Mouse (Mus musculus): ENCODE measurements around the gene Cldn4.
"Not testable (repeated sequence)": the region's sequence is repeated elsewhere in the genome, so short reads cannot be mapped to it uniquely, and the experiment has no call there.

Cldn4 gene

DNA sequence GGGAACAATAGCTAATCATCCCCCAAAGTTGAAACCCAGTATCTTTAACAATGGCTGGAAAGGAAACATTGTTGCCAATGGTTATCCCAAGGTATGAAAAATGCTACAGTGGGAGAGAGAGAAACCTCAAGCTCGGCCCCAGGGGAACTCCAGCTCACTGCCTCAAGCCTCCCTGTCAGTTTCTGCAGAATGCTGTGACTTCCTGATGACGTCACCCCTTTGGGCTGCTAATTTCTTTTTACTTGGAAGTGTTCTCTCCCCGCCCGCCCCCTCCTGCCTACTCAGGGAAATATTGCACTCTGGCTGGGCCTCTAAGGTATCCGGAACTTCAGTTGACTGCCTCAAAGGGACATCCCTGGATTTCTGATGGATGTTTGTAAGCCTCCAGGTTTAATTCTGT, 16.8 kb upstream of the Cldn4 start:
- no peak for DNase-seq (ENCODE audit: low spot score in 2 of 2)

- no peak for DNase-seq (ENCODE audit: low spot score in 2 of 2)
Observed at GRCm38 (mm10) chr5:134961519-134961918, 14.8 kb upstream of the Cldn4 start.

DNA sequence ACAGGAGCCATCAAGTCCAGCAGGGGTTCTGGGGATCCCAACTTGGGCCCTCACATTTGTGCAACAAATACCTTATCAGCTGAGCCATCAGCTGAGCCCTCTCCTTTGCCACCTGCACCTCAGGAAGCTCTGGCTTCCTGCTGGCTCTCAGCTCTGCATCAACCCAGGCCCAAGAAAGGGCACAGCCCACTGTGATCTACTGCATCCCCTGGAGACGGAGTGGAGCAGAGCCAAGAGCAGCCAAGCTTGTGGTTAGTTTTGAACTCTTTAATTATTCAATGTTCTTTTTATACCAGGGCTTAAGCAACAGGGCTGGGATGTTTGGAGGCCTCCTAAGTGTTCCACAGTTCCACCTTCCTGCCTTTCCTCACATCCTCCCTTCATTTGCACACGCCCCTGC, 13.7 kb upstream of the Cldn4 start:
- no peak for DNase-seq (ENCODE audit: low spot score in 2 of 2)

DNA sequence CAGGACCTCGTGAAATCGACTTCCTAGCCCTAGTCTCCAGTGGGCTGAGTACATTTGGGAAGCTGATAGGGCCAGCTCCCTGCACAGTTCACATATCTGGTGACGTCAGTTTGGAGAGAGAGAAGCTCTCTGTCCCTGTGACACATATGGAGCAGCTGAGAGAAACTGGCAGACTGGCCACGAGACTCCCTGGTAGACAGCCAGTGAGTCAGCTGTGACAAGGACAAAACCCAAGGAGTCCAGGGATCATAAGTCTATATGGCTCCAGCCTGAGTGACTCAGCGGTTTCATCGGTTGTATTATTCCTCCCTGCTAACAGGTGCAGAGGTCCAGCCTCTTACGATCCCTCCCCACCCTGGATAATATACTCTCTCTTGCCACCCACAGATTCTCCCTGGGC, 12.4 kb upstream of the Cldn4 start:
- DNase-seq (ENCODE audit: low spot score in 2 of 2), result peak; percentile 13 to 30

- DNase-seq (ENCODE audit: low spot score in 2 of 2), result no peak
Observed at GRCm38 (mm10) chr5:134955491-134955890, 8.8 kb upstream of the Cldn4 start.

DNA sequence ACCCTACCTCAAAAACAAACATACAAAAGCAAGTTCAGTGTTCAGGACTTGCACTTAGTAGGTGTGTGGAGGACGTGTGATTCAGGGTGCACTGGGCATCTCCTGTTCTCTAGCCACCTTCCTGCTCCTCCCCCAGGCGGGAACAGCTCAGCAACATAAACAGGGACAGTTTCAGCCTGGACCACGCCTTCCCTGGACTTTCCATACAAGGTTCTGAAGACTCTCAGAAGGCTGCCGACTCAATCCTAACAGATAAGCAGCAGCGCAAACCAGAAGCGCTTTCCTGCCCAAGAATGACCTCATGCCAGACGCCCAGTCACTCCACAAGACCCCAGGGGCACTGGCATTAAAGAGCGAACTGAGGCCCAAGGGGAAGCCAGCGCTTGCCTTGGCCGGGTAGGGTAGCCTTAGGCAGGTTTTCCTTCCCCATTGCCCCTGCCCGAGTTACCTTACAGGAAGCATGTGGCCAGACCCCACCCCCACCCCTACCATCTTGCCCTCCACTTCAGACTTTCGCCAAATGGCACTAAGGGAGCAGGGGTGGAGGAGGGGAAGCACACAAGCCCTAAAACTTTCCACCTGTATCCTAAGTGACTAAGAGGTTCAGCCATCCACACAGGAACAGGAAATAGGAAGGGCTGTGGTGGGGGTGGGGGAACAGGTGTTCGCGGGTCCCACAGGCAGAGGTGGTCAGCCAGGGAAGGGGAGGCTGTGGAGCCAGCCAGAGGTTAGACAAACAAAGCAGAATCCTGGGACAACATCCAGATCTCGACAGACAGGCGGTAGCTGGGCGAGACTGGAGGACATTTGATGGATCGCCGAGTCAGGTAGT, 4.5 kb upstream of the Cldn4 start:
- DNase-seq (ENCODE audit: low spot score in 2 of 2), result no peak

GRCm38 (mm10) chr5:134948085-134948439, 1.3 kb upstream of the Cldn4 start:
- DNase-seq (ENCODE audit: low spot score in 2 of 2), result no peak

DNA sequence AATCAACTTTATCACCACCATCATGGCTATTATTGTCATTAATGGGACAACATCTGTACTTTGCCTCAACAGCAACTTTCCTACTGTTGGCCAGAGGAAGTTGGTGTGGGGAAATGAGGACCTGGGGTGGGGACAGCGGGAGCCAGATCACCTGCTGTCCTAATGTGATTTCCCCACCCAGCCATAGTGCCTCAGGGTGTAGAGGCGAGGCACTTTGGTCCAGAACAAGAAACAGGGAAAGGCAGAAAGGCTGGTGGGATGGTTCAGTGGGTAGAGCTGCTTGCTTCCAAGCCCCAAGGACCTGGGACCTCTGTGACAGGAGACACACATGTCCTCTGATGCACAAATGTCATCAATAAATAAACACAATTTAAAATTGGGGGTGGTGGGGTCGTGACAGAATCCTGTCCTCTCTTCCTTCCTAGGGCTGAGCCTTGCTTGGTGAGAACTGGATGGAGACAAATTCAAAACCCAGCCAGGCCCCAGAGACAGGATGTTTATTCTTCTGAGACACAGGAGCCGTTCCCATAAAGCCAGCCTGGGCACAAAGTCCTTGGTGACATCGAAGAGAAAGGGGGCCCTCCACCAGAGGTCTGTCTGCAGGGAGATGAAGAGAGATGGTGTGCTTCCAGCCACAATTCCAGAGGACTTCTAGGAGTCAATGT, 818 bp upstream of the Cldn4 start:
- no peak for DNase-seq (ENCODE audit: low spot score in 2 of 2)

DNA sequence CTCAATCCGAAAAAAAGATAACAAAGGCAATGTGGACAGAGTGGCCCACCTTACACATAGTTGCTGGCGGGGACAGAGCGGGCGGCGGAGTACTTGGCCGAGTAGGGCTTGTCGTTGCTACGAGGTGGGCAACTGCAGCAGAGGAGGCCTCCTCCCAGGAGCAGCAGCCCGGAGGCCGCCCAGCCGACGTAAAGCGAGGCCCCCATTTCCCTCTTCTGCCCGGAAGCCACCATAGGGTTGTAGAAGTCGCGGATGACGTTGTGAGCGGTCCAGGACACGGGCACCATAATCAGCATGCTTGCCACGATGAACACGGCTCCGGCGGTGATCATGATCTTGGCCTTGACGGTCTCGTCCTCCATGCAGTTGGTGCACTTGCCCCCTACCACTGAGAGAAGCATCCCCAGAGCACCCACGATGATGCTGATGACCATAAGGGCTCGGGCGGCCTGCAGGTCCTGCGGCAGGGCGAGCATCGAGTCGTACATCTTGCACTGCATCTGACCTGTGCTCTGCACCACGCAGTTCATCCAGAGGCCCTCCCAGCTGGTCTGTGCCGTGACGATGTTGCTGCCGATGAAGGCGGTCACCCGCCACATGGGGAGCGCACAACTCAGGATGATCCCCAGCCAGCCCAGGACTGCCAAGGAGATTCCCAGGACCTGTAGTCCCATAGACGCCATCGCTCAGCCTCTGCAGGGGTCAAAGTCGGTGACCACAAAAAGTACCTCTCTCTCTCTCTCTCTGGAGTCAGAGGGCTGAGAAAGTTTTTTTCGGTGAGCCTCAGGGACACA, 474 bp downstream of the Cldn4 start:
- DNase-seq (ENCODE audit: low spot score in 2 of 2), result no peak

GRCm38 (mm10) chr5:134945266-134945959, 1.3 kb downstream of the Cldn4 start:
- no peak for DNase-seq (ENCODE audit: low spot score in 2 of 2)

- DNase-seq (ENCODE audit: low spot score in 2 of 2), result no peak
Observed at GRCm38 (mm10) chr5:134944179-134944578, 2.6 kb downstream of the Cldn4 start.

DNA sequence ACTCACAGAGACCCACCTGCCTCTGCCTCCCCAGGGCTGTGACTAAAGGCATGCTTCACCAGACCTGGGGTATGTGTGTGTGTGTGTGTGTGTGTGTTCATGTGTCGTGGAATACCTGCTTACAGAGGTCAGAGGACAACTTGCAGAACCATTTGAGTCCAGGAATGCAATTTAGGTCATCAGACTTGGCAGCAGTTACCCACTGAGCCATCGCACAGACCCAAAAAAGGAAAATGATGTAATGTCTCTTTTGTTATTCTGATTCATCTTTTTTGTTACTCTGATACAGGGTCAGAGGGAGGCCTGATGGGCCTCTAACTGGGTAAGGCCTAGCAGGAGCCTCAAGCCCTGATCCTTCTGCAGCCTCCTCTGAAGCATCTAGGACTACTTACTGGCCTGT, 4.0 kb downstream of the Cldn4 start:
- no peak for DNase-seq (ENCODE audit: low spot score in 2 of 2)

- no peak for DNase-seq (ENCODE audit: low spot score in 2 of 2)
Observed at GRCm38 (mm10) chr5:134941472-134942209, 5.1 kb downstream of the Cldn4 start.

DNA sequence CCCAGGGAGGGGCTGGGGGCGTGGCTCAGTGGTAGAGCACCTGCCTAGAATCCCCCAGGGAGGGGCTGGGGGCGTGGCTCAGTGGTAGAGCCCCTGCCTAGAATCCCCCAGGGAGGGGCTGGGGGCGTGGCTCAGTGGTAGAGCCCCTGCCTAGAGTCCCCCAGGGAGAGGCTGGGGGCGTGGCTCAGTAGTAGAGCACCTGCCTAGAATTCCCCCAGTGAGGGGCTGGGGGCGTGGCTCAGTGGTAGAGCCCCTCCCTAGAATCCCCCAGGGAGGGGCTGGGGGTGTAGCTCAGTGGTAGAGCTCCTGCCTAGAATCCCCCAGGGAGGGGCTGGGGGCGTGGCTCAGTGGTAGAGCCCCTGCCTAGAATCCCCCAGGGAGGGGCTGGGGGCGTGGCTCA, 7.2 kb downstream of the Cldn4 start:
- DNase-seq (ENCODE audit: low spot score in 2 of 2), result not testable (repeated sequence)

DNA sequence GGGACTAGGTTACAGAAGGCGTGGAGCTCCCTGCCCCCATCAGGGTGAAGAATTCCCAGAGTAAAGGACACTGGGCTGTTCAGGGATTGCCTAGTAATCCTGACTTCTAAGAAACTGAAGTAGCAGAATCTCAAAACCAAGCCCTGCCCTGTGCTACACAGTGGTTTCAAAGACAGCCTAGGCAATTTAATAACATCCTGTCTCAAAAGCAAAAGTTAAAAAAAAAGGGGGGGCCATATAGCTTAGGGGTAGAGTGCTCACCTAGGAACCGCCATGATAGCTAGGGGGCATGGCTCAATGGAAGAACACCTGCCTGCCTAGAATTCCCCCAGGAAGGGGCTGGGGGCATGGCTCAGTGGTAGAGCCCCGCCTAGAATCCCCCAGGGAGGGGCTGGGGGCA, 7.7 kb downstream of the Cldn4 start:
- DNase-seq (ENCODE audit: low spot score in 2 of 2), result no peak

- DNase-seq (ENCODE audit: low spot score in 2 of 2), result no peak
Observed at GRCm38 (mm10) chr5:134936626-134937185, 10.0 kb downstream of the Cldn4 start.

DNA sequence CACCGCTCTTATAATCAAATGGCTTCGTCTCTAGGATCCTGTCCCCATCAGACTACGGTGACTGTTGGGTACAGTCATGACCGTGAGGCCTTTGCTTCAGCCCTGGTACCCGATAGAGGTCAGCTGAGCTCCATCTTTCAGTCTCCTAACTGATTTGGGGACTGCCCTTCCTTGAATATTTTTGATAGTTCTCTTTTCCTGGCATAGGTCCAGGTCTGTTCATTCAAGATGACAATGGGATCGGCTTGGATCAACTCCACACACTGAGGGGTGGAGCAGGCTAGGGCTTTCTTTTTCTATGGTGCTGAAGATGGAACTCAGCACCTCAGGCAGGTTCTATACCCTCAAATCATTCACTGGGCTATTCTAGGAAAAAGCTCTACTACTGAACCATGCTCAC, 10.7 kb downstream of the Cldn4 start:
- no peak for DNase-seq (ENCODE audit: low spot score in 2 of 2)

DNA sequence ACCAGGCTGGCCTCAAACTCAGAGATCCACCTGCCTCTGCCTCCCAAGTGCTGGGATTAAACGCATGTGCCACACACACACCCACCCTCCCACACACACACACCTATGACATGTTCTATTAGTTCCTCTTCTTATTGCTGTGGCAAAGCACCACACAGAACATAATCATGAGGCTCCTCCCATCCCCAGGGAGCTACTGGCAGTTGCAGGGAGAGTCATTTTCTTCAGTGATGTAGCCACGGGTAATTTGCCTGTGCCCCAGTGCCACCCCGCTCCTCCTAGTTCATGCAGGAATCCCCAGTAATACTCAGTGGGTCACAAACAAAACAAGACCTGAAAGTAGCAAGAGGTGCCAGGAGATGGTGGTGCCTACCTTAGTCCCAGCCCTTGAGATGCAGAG, 12.1 kb downstream of the Cldn4 start:
- DNase-seq (ENCODE audit: low spot score in 2 of 2), result no peak

DNA sequence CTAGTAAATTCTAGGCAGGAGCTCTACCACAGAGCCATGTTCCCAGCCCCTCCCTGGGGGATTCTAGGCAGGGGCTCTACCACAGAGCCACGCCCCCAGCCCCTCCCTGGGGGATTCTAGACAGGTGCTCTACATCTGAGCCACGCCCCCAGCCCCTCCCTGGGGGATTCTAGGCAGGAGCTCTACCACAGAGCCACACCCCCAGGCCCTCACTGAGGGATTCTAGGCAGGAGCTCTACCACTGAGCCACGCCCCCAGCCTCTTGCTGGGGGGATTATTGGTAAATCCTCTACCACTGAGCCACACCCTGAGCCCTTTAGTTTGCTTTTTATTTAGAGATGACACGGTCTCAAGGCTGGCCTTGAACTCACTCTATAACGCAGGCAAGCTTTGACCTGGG, 13.0 kb downstream of the Cldn4 start:
- not testable (repeated sequence) for DNase-seq (ENCODE audit: low spot score in 2 of 2)

DNA sequence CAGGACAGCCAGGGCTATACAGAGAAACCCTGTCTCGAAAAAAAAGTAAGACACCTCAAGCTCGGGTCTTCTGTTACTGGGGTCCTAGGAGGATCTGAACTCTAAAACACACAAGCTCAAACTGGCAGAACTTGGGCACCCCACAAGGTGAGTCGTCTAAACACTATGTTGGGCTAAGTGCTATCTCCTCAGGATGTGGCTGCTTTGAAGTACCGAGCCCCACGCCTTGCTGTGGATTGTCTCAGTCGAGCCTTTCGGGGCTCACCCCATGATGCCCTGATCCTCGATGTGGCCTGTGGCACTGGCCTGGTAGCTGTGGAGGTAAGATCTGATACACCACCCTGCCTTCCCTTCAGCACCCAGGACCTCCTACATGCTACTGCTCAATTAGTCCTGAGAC, 13.5 kb downstream of the Cldn4 start:
- no peak for DNase-seq (ENCODE audit: low spot score in 2 of 2)

- DNase-seq (ENCODE audit: low spot score in 2 of 2), result peak; percentile 27 to 56
Observed at GRCm38 (mm10) chr5:134932903-134933276, 13.8 kb downstream of the Cldn4 start.

Measured in right cerebral cortex, adult 2 months (tissue).